Mouse (Mus musculus): ENCODE measurements around the gene Foxj1. TPM values are rescaled to one million over a fixed set of nuclear protein-coding genes. Genes with fewer than 3 reads are reported as not detected.

Foxj1 gene
- total and polyA plus RNA-seq, 3 experiments, result 0.26 to 3.0 (median 2.6) TPM

GRCm38 (mm10) chr11:116376945-116377661 lies 41.9 kb upstream of the Foxj1 start:
- H3K4me1 ChIP-seq (ENCODE audit: control insufficient read depth in 1 of 2, insufficient read depth in 2 of 2), result peaks cover 27 to 58% of the 10 kb centered on the region in 2 experiments
- DNase-seq (ENCODE audit: extremely low read depth), result peak; percentile 94
- H3K36me3 ChIP-seq (replicated peaks in 1 of 2; ENCODE audit: control insufficient read depth in 1 of 2, insufficient read depth in 1 of 2, low read length in 1 of 2), result no peaks in the 10 kb centered on the region
- peak overlapping the region; percentile 65 for H3K9ac ChIP-seq (ENCODE audit: insufficient read depth, low read depth)
- peak overlapping the region; percentile 99 for H3K27ac ChIP-seq (ENCODE audit: insufficient read depth, low read depth)
- peak overlapping the region; percentile 63 for H3K4me2 ChIP-seq (ENCODE audit: insufficient read depth, low read depth, poor library complexity, severe bottlenecking)
- TF ChIP-seq USF2 (conservative IDR thresholded peaks at IDR 0.05; ENCODE audit: low read depth, low read length), result no peak; the same call in 1 of the 2 replicates
- peak; percentile 95 for TF ChIP-seq ZNF384 (IDR thresholded peaks at IDR 0.05; ENCODE audit: low read depth, low read length)
- TF ChIP-seq CHD2 (IDR thresholded peaks at IDR 0.05; ENCODE audit: low read length), result peak; percentile 89
- TF ChIP-seq CTCF (conservative IDR thresholded peaks at IDR 0.05 in 1 of 2, IDR thresholded peaks at IDR 0.05 in 1 of 2; ENCODE audit: low read depth in 2 of 2, low read length in 2 of 2), result no peak
- no peak for TF ChIP-seq PAX5 (IDR thresholded peaks at IDR 0.05; ENCODE audit: low read length)
- TF ChIP-seq ZMIZ1 (IDR thresholded peaks at IDR 0.05; ENCODE audit: low read depth, low read length), result 0 out of 2 replicates have a peak, but pooled peaks have one; percentile 54
- TF ChIP-seq ZC3H11A (IDR thresholded peaks at IDR 0.05; ENCODE audit: low read depth, low read length), result no peak
- TF ChIP-seq ELF1 (IDR thresholded peaks at IDR 0.05; ENCODE audit: low read depth, low read length), result peak; percentile 81
- TF ChIP-seq ETS1 (conservative IDR thresholded peaks at IDR 0.05; ENCODE audit: low read depth, low read length), result peak; percentile 97
- TF ChIP-seq JUN (IDR thresholded peaks at IDR 0.05; ENCODE audit: insufficient read depth, low read depth, low read length), result peak; percentile 82
- TF ChIP-seq SMC3 (IDR thresholded peaks at IDR 0.05; ENCODE audit: low read depth, low read length), result no peak; the same call in 1 of the 2 replicates
- peak; percentile 92 for TF ChIP-seq EP300 (IDR thresholded peaks at IDR 0.05; ENCODE audit: low read length)
- no peak; the same call in 1 of the 2 replicates for TF ChIP-seq E2F4 (IDR thresholded peaks at IDR 0.05; ENCODE audit: insufficient replicate concordance, low read depth, low read length)
- TF ChIP-seq MXI1 (IDR thresholded peaks at IDR 0.05; ENCODE audit: low read depth, low read length), result peak; percentile 93
- no peak for TF ChIP-seq ZKSCAN1 (IDR thresholded peaks at IDR 0.05; ENCODE audit: borderline replicate concordance, low read depth, low read length)
- TF ChIP-seq POLR2AphosphoS2 (IDR thresholded peaks at IDR 0.05; ENCODE audit: low read depth, low read length), result no peak; the same call in 1 of the 2 replicates
- peak; percentile 98 for TF ChIP-seq TCF12 (IDR thresholded peaks at IDR 0.05; ENCODE audit: low read depth, low read length)
- TF ChIP-seq RCOR1 (conservative IDR thresholded peaks at IDR 0.05; ENCODE audit: low read depth, low read length), result peak; percentile 72
- no peak for TF ChIP-seq NELFE (IDR thresholded peaks at IDR 0.05; ENCODE audit: low read depth, low read length)
- TF ChIP-seq POLR2A (IDR thresholded peaks at IDR 0.05; ENCODE audit: low read depth, low read length), result peak; percentile 56
- peak; percentile 92 for TF ChIP-seq MAX (IDR thresholded peaks at IDR 0.05; ENCODE audit: low read length)
- TF ChIP-seq KAT2A (IDR thresholded peaks at IDR 0.05; ENCODE audit: insufficient replicate concordance, low read length), result 0 out of 2 replicates have a peak, but pooled peaks have one; percentile 71
- TF ChIP-seq NRF1 (IDR thresholded peaks at IDR 0.05; ENCODE audit: low read depth, low read length), result 0 out of 2 replicates have a peak, but pooled peaks have one; percentile 30
- TF ChIP-seq MYC (IDR thresholded peaks at IDR 0.05; ENCODE audit: low read depth, low read length), result peak; percentile 98
- TF ChIP-seq MAFK (IDR thresholded peaks at IDR 0.05; ENCODE audit: insufficient replicate concordance, low read length), result peak; percentile 56
- TF ChIP-seq USF1 (IDR thresholded peaks at IDR 0.05; ENCODE audit: low read depth, low read length), result no peak
- peak; percentile 85 for TF ChIP-seq SIN3A (IDR thresholded peaks at IDR 0.05; ENCODE audit: low read length)
- TF ChIP-seq GABPA (IDR thresholded peaks at IDR 0.05; ENCODE audit: insufficient replicate concordance, low read depth, low read length), result no peak
- no peak; the same call in 1 of the 2 replicates for TF ChIP-seq UBTF (IDR thresholded peaks at IDR 0.05; ENCODE audit: low read depth, low read length)
- no peak; the same call in 1 of the 2 replicates for TF ChIP-seq CHD1 (IDR thresholded peaks at IDR 0.05; ENCODE audit: low read depth, low read length)
- peak; percentile 82 for TF ChIP-seq TBP (conservative IDR thresholded peaks at IDR 0.05; ENCODE audit: low read depth, low read length)
- peak; percentile 35; the same call in 1 of the 2 replicates for TF ChIP-seq HCFC1 (IDR thresholded peaks at IDR 0.05; ENCODE audit: low read depth, low read length)
- peak; percentile 93 for TF ChIP-seq BHLHE40 (IDR thresholded peaks at IDR 0.05; ENCODE audit: low read depth, low read length)
- TF ChIP-seq MEF2A (IDR thresholded peaks at IDR 0.05; ENCODE audit: borderline replicate concordance, low read depth, low read length), result peak; percentile 100
- TF ChIP-seq JUND (conservative IDR thresholded peaks at IDR 0.05; ENCODE audit: low read depth, low read length), result peak; percentile 81
- no peak; the same call in 1 of the 2 replicates for TF ChIP-seq RAD21 (IDR thresholded peaks at IDR 0.05; ENCODE audit: low read depth, low read length)
- TF ChIP-seq MAZ (IDR thresholded peaks at IDR 0.05; ENCODE audit: low read depth, low read length), result peak; percentile 79; the same call in 1 of the 2 replicates
- peak; percentile 87; the same call in 1 of the 2 replicates for TF ChIP-seq IRF4 (IDR thresholded peaks at IDR 0.05; ENCODE audit: low read depth, low read length)
- dilution Hi-C loops (cut with MboI; ENCODE audit: extremely low pct_ligation_motif_present, extremely low pct_unique_long_range_greater_than_20kb, low sequenced_read_pairs) (no loop called here), in situ Hi-C loops (cut with MboI; ENCODE audit: low pct_ligation_motif_present, low pct_unique_long_range_greater_than_20kb, low sequenced_read_pairs) (no loop called here)
- no peaks in the 10 kb centered on the region for H3K27me3 ChIP-seq (replicated peaks)
- H3K9me3 ChIP-seq (replicated peaks; ENCODE audit: low read length), result no peaks in the 10 kb centered on the region
- no peaks in the 10 kb centered on the region; the same call in none of the 2 replicates for H3K79me2 ChIP-seq (replicated peaks; ENCODE audit: control insufficient read depth, extremely low read depth, insufficient read depth, poor library complexity, severe bottlenecking)
- no peak overlapping the region for H3K4me3 ChIP-seq (replicated peaks in 1 of 3; ENCODE audit: low read depth in 2 of 3, low read length in 2 of 3, poor library complexity in 1 of 3)

Data from CH12.LX (cell line).